Mouse (Mus musculus): ENCODE results near the gene Hs6st3. TPM values are rescaled to one million over a fixed set of nuclear protein-coding genes. Genes with fewer than 3 reads are reported as not detected.

Hs6st3 gene
- polyA plus RNA-seq, 1 experiment from 2014 or later, result 0.08 TPM

GRCm38 (mm10) chr14:119452797-119453196 is 314.7 kb downstream of the Hs6st3 start:
- ATAC-seq (replicated peaks; ENCODE audit: insufficient number of reproducible peaks, insufficient read depth, low FRiP score, low read depth), result no peak
- 79% methylated on average over 3 of the region's 3 CpGs for WGBS
- Histone ChIP-seq H3K4me3 (no peak overlapping the region), H3K4me1 (replicated peaks) (no peaks in the 10 kb centered on the region), H3K4me2 (no peak overlapping the region), H3K9ac (no peak overlapping the region), H3K9me3 (replicated peaks) (no peaks in the 10 kb centered on the region), H3K27me3 (no peaks in the 10 kb centered on the region), H3K36me3 (no peaks in the 10 kb centered on the region), H3K27ac (no peak overlapping the region)

- H3K4me3 ChIP-seq, result no peak overlapping the region
- H3K9ac ChIP-seq, result no peak overlapping the region
- H3K27ac ChIP-seq, result no peak overlapping the region
- H3K4me1 ChIP-seq (replicated peaks), result no peaks in the 10 kb centered on the region
- H3K9me3 ChIP-seq (replicated peaks), result no peaks in the 10 kb centered on the region
- WGBS, result 77% methylated on average over 5 of the region's 5 CpGs
- H3K4me2 ChIP-seq, result no peak overlapping the region
- no peak for ATAC-seq (replicated peaks; ENCODE audit: insufficient number of reproducible peaks, insufficient read depth, low FRiP score, low read depth)
- H3K27me3 ChIP-seq, result no peaks in the 10 kb centered on the region
- no peaks in the 10 kb centered on the region for H3K36me3 ChIP-seq
Measured at GRCm38 (mm10) chr14:119464308-119464707, 326.2 kb downstream of the Hs6st3 start.

- 91% methylated on average over 1 of the region's 1 CpGs for WGBS
- no peak overlapping the region for H3K9ac ChIP-seq
- H3K4me3 ChIP-seq, result no peak overlapping the region
- H3K4me2 ChIP-seq, result no peak overlapping the region
- no peaks in the 10 kb centered on the region for H3K36me3 ChIP-seq
- no peak overlapping the region for H3K27ac ChIP-seq
- no peaks in the 10 kb centered on the region for H3K27me3 ChIP-seq
- H3K4me1 ChIP-seq (replicated peaks), result no peaks in the 10 kb centered on the region
- ATAC-seq (replicated peaks; ENCODE audit: insufficient number of reproducible peaks, insufficient read depth, low FRiP score, low read depth), result no peak
- H3K9me3 ChIP-seq (replicated peaks), result no peaks in the 10 kb centered on the region
Measured at GRCm38 (mm10) chr14:119464883-119465282, 326.7 kb downstream of the Hs6st3 start.

GRCm38 (mm10) chr14:119466899-119467588 is 328.9 kb downstream of the Hs6st3 start:
- no peaks in the 10 kb centered on the region for H3K9me3 ChIP-seq (replicated peaks)
- no peaks in the 10 kb centered on the region for H3K4me1 ChIP-seq (replicated peaks)
- H3K27ac ChIP-seq, result no peak overlapping the region
- 57% methylated on average over 5 of the region's 5 CpGs for WGBS
- no peak for ATAC-seq (replicated peaks; ENCODE audit: insufficient number of reproducible peaks, insufficient read depth, low FRiP score, low read depth)
- H3K9ac ChIP-seq, result no peak overlapping the region
- no peaks in the 10 kb centered on the region for H3K36me3 ChIP-seq
- no peak overlapping the region for H3K4me2 ChIP-seq
- no peaks in the 10 kb centered on the region for H3K27me3 ChIP-seq
- H3K4me3 ChIP-seq, result no peak overlapping the region

- Histone ChIP-seq H3K36me3 (no peaks in the 10 kb centered on the region), H3K27ac (no peak overlapping the region), H3K9me3 (replicated peaks) (no peaks in the 10 kb centered on the region), H3K27me3 (no peaks in the 10 kb centered on the region), H3K9ac (no peak overlapping the region), H3K4me3 (no peak overlapping the region), H3K4me2 (no peak overlapping the region), H3K4me1 (replicated peaks) (no peaks in the 10 kb centered on the region)
- ATAC-seq (replicated peaks; ENCODE audit: insufficient number of reproducible peaks, insufficient read depth, low FRiP score, low read depth), result no peak
- 77% methylated on average over 9 of the region's 9 CpGs for WGBS
Measured at GRCm38 (mm10) chr14:119476582-119476981, 338.4 kb downstream of the Hs6st3 start.

GRCm38 (mm10) chr14:119477836-119478235 is 339.7 kb downstream of the Hs6st3 start:
- Histone ChIP-seq H3K9ac (no peak overlapping the region), H3K4me3 (no peak overlapping the region), H3K36me3 (no peaks in the 10 kb centered on the region), H3K27ac (no peak overlapping the region), H3K9me3 (replicated peaks) (no peaks in the 10 kb centered on the region), H3K4me1 (replicated peaks) (no peaks in the 10 kb centered on the region), H3K4me2 (no peak overlapping the region), H3K27me3 (no peaks in the 10 kb centered on the region)
- ATAC-seq (replicated peaks; ENCODE audit: insufficient number of reproducible peaks, insufficient read depth, low FRiP score, low read depth), result no peak
- WGBS, result 31% methylated on average over 4 of the region's 4 CpGs

- Histone ChIP-seq H3K9ac (no peak overlapping the region), H3K36me3 (no peaks in the 10 kb centered on the region), H3K27me3 (no peaks in the 10 kb centered on the region), H3K9me3 (replicated peaks) (no peaks in the 10 kb centered on the region; the same call in 1 of the 2 replicates), H3K4me2 (no peak overlapping the region), H3K27ac (no peak overlapping the region), H3K4me1 (replicated peaks) (no peaks in the 10 kb centered on the region), H3K4me3 (no peak overlapping the region)
- 49% methylated on average over 5 of the region's 5 CpGs for WGBS
- no peak for ATAC-seq (replicated peaks; ENCODE audit: insufficient number of reproducible peaks, insufficient read depth, low FRiP score, low read depth)
Measured at GRCm38 (mm10) chr14:119488978-119489703, 351.0 kb downstream of the Hs6st3 start.

GRCm38 (mm10) chr14:119520632-119521031 is 382.5 kb downstream of the Hs6st3 start:
- H3K9ac ChIP-seq, result no peak overlapping the region
- H3K27ac ChIP-seq, result no peak overlapping the region
- 61% methylated on average over 5 of the region's 5 CpGs for WGBS
- H3K27me3 ChIP-seq, result no peaks in the 10 kb centered on the region
- no peak overlapping the region for H3K4me2 ChIP-seq
- H3K9me3 ChIP-seq (replicated peaks), result no peaks in the 10 kb centered on the region
- H3K4me3 ChIP-seq, result no peak overlapping the region
- H3K4me1 ChIP-seq (replicated peaks), result no peaks in the 10 kb centered on the region
- no peak for ATAC-seq (replicated peaks; ENCODE audit: insufficient number of reproducible peaks, insufficient read depth, low FRiP score, low read depth)
- no peaks in the 10 kb centered on the region for H3K36me3 ChIP-seq

- ATAC-seq (replicated peaks; ENCODE audit: insufficient number of reproducible peaks, insufficient read depth, low FRiP score, low read depth), result no peak
- Histone ChIP-seq H3K9ac (no peak overlapping the region), H3K27ac (no peak overlapping the region), H3K4me1 (replicated peaks) (no peaks in the 10 kb centered on the region), H3K4me2 (no peak overlapping the region), H3K9me3 (replicated peaks) (no peaks in the 10 kb centered on the region), H3K36me3 (no peaks in the 10 kb centered on the region), H3K4me3 (no peak overlapping the region), H3K27me3 (no peaks in the 10 kb centered on the region)
- 86% methylated on average over 1 of the region's 1 CpGs for WGBS
Measured at GRCm38 (mm10) chr14:119521056-119521455, 382.9 kb downstream of the Hs6st3 start.

- no peaks in the 10 kb centered on the region for H3K9me3 ChIP-seq (replicated peaks)
- no peak overlapping the region for H3K27ac ChIP-seq
- H3K4me1 ChIP-seq (replicated peaks), result no peaks in the 10 kb centered on the region
- H3K4me2 ChIP-seq, result no peak overlapping the region
- WGBS, result 76% methylated on average over 13 of the region's 13 CpGs
- H3K27me3 ChIP-seq, result no peaks in the 10 kb centered on the region
- no peak for ATAC-seq (replicated peaks; ENCODE audit: insufficient number of reproducible peaks, insufficient read depth, low FRiP score, low read depth)
- H3K9ac ChIP-seq, result no peak overlapping the region
- H3K36me3 ChIP-seq, result no peaks in the 10 kb centered on the region
- H3K4me3 ChIP-seq, result no peak overlapping the region
Measured at GRCm38 (mm10) chr14:119532889-119533546, 394.9 kb downstream of the Hs6st3 start.

- H3K9me3 ChIP-seq (replicated peaks), result no peaks in the 10 kb centered on the region
- no peak overlapping the region for H3K4me2 ChIP-seq
- no peaks in the 10 kb centered on the region for H3K36me3 ChIP-seq
- ATAC-seq (replicated peaks; ENCODE audit: insufficient number of reproducible peaks, insufficient read depth, low FRiP score, low read depth), result no peak
- no peaks in the 10 kb centered on the region for H3K27me3 ChIP-seq
- no peak overlapping the region for H3K9ac ChIP-seq
- H3K4me1 ChIP-seq (replicated peaks), result no peaks in the 10 kb centered on the region
- H3K27ac ChIP-seq, result no peak overlapping the region
- H3K4me3 ChIP-seq, result no peak overlapping the region
- 62% methylated on average over 5 of the region's 5 CpGs for WGBS
Measured at GRCm38 (mm10) chr14:119540505-119540904, 402.4 kb downstream of the Hs6st3 start.

All from heart, embryonic 15.5 days (tissue).